Mouse (Mus musculus) kidney, adult 2 months (tissue): ENCODE data around the gene Lrrc59.

ENCODE experiments used
- CTCF ChIP-seq: fragments of 200-500 bp; conservative IDR thresholded peaks from 2 replicates; pipeline ENCODE4 v1.5.1; 2011; ENCODE audit warnings: low read depth, mild to moderate bottlenecking, control low read depth, low read length, moderate library complexity, mixed read lengths; ENCODE audit not compliant: insufficient read depth, insufficient read length
- POLR2A ChIP-seq: fragments of 200-500 bp; IDR thresholded peaks from one replicate; pipeline ENCODE4 v1.6.1; 2011; ENCODE audit warnings: low read depth, low read length, control low read depth

- TF ChIP-seq CTCF (no peak), POLR2A (no peak)
Measured at GRCm38 (mm10) chr11:94682427-94682826, 52.9 kb downstream of the Lrrc59 start.
